Mouse (Mus musculus) CH12.LX (cell line): Measurements from ENCODE around the gene Wnk2. TPM values are rescaled to one million over a fixed set of nuclear protein-coding genes. Genes with fewer than 3 reads are reported as not detected.

ENCODE experiments used
- DNase-seq: peaks from one replicate; pipeline ENCODE4 v3.0.0-alpha.2; 2013; ENCODE audit errors: extremely low read depth
- H3K27ac ChIP-seq: 2 replicates; pipeline ENCODE4 v1.5.1; 2012; ENCODE audit warnings: low read depth, mild to moderate bottlenecking, control low read depth, moderate library complexity; ENCODE audit not compliant: insufficient read depth
- H3K27me3 ChIP-seq: replicated peaks from 2 replicates; pipeline ENCODE3; 2012; ENCODE audit warnings: inconsistent platforms
- H3K36me3 ChIP-seq, 2 experiments: replicated peaks in 1 of 2; 2 replicates each; pipeline versions ENCODE3 to v1.6.1; 2012; ENCODE audit warnings: inconsistent platforms in 1 of 2, low read length in 1 of 2, mild to moderate bottlenecking in 1 of 2, mixed read lengths in 1 of 2, moderate library complexity in 1 of 2; ENCODE audit not compliant: control insufficient read depth in 1 of 2, insufficient read depth in 1 of 2
- H3K4me1 ChIP-seq, 2 experiments: 2 replicates each; pipeline ENCODE4 v1.6.1; 2012; ENCODE audit warnings: inconsistent platforms in 1 of 2, moderate library complexity in 1 of 2; ENCODE audit not compliant: insufficient read depth in 2 of 2, control insufficient read depth in 1 of 2
- H3K4me2 ChIP-seq: 2 replicates; pipeline ENCODE4 v1.6.1; 2012; ENCODE audit warnings: low read depth, mild to moderate bottlenecking, control low read depth; ENCODE audit not compliant: poor library complexity, insufficient read depth, severe bottlenecking
- H3K4me3 ChIP-seq, 3 experiments: fragments of 150-350 bp in 1 of 3; sonication (generic) in 1 of 3; replicated peaks in 1 of 3; 2 replicates each; pipeline versions ENCODE3 to v1.5.1; 2011 to 2012; ENCODE audit warnings: low read depth in 2 of 3, low read length in 2 of 3, mild to moderate bottlenecking in 2 of 3, moderate library complexity in 2 of 3, control low read depth in 1 of 3, improper control_type of control experiment in 1 of 3, inconsistent platforms in 1 of 3, mixed read lengths in 1 of 3; ENCODE audit not compliant: poor library complexity in 1 of 3
- H3K79me2 ChIP-seq: replicated peaks from 2 replicates; pipeline ENCODE4 v1.6.1; 2012; ENCODE audit warnings: mild to moderate bottlenecking, moderate library complexity; ENCODE audit not compliant: control insufficient read depth, poor library complexity, insufficient read depth, severe bottlenecking; ENCODE audit errors: extremely low read depth
- H3K9ac ChIP-seq: 2 replicates; pipeline ENCODE4 v1.6.1; 2012; ENCODE audit warnings: low read depth, mild to moderate bottlenecking, control low read depth, moderate library complexity; ENCODE audit not compliant: insufficient read depth
- H3K9me3 ChIP-seq: replicated peaks from 2 replicates; pipeline ENCODE3; 2012; ENCODE audit warnings: low read length, inconsistent platforms, mixed read lengths
- CHD1 ChIP-seq: IDR thresholded peaks from 2 replicates; pipeline ENCODE4 v1.6.1; 2012; ENCODE audit warnings: low read depth, low read length, improper control_type of control experiment, inconsistent platforms
- ELF1 ChIP-seq: IDR thresholded peaks from 2 replicates; pipeline ENCODE4 v1.6.1; 2014; ENCODE audit warnings: low read depth, mild to moderate bottlenecking, inconsistent platforms, low read length, improper control_type of control experiment
- EP300 ChIP-seq: IDR thresholded peaks from 2 replicates; pipeline ENCODE4 v1.6.1; 2011; ENCODE audit warnings: low read length, improper control_type of control experiment
- ETS1 ChIP-seq: conservative IDR thresholded peaks from 2 replicates; pipeline ENCODE4 v1.6.1; 2012; ENCODE audit warnings: low read depth, mild to moderate bottlenecking, inconsistent platforms, low read length, improper control_type of control experiment, moderate library complexity
- HCFC1 ChIP-seq: IDR thresholded peaks from 2 replicates; pipeline ENCODE4 v1.6.1; 2012; ENCODE audit warnings: low read depth, mild to moderate bottlenecking, inconsistent platforms, low read length, improper control_type of control experiment
- IRF4 ChIP-seq: IDR thresholded peaks from 2 replicates; pipeline ENCODE4 v1.6.1; 2014; ENCODE audit warnings: low read depth, mild to moderate bottlenecking, inconsistent platforms, low read length, improper control_type of control experiment
- KAT2A ChIP-seq: IDR thresholded peaks from 2 replicates; pipeline ENCODE4 v1.6.1; 2012; ENCODE audit warnings: low read length, improper control_type of control experiment, inconsistent platforms; ENCODE audit not compliant: insufficient replicate concordance
- MAX ChIP-seq: IDR thresholded peaks from 2 replicates; pipeline ENCODE4 v1.6.1; 2011; ENCODE audit warnings: low read length, improper control_type of control experiment
- MAZ ChIP-seq: IDR thresholded peaks from 2 replicates; pipeline ENCODE4 v1.6.1; 2012; ENCODE audit warnings: low read depth, mild to moderate bottlenecking, inconsistent platforms, low read length, improper control_type of control experiment, moderate library complexity
- MXI1 ChIP-seq: IDR thresholded peaks from 2 replicates; pipeline ENCODE4 v1.6.1; 2011; ENCODE audit warnings: mild to moderate bottlenecking, low read depth, low read length, improper control_type of control experiment
- MYC ChIP-seq: IDR thresholded peaks from 2 replicates; pipeline ENCODE4 v1.6.1; 2011; ENCODE audit warnings: low read depth, mild to moderate bottlenecking, improper control_type of control experiment, low read length
- NELFE ChIP-seq: IDR thresholded peaks from 2 replicates; pipeline ENCODE4 v1.6.1; 2011; ENCODE audit warnings: low read depth, low read length, improper control_type of control experiment
- PAX5 ChIP-seq: IDR thresholded peaks from 2 replicates; pipeline ENCODE4 v1.6.1; 2012; ENCODE audit warnings: low read length, inconsistent platforms, mixed read lengths
- POLR2A ChIP-seq: IDR thresholded peaks from 2 replicates; pipeline ENCODE4 v1.6.1; 2011; ENCODE audit warnings: low read depth, mild to moderate bottlenecking, improper control_type of control experiment, low read length
- POLR2AphosphoS2 ChIP-seq: IDR thresholded peaks from 2 replicates; pipeline ENCODE4 v1.6.1; 2011; ENCODE audit warnings: low read depth, low read length, improper control_type of control experiment
- RCOR1 ChIP-seq: conservative IDR thresholded peaks from 2 replicates; pipeline ENCODE4 v1.6.1; 2012; ENCODE audit warnings: low read depth, mild to moderate bottlenecking, inconsistent platforms, low read length, improper control_type of control experiment
- SIN3A ChIP-seq: IDR thresholded peaks from 2 replicates; pipeline ENCODE4 v1.6.1; 2012; ENCODE audit warnings: low read length, improper control_type of control experiment, inconsistent platforms
- SMC3 ChIP-seq: IDR thresholded peaks from 2 replicates; pipeline ENCODE4 v1.6.1; 2011; ENCODE audit warnings: low read depth, low read length, improper control_type of control experiment
- USF2 ChIP-seq: conservative IDR thresholded peaks from 2 replicates; pipeline ENCODE4 v1.6.1; 2011; ENCODE audit warnings: low read depth, low read length, improper control_type of control experiment
- ZC3H11A ChIP-seq: IDR thresholded peaks from 2 replicates; pipeline ENCODE4 v1.6.1; 2012; ENCODE audit warnings: low read depth, mild to moderate bottlenecking, inconsistent platforms, low read length, improper control_type of control experiment
- ZKSCAN1 ChIP-seq: IDR thresholded peaks from 2 replicates; pipeline ENCODE4 v1.6.1; 2012; ENCODE audit warnings: low read depth, inconsistent platforms, low read length, improper control_type of control experiment, borderline replicate concordance
- ZNF384 ChIP-seq: IDR thresholded peaks from 2 replicates; pipeline ENCODE4 v1.6.1; 2012; ENCODE audit warnings: low read depth, low read length, improper control_type of control experiment, inconsistent platforms
- dilution Hi-C: fragments of 300-500 bp; cut with MboI; formaldehyde crosslinking; loops from 2 replicates; pipeline ENCODE4 v1.14.3; 2020; ENCODE audit warnings: low sequenced_read_pairs; ENCODE audit not compliant: extremely low pct_unique_long_range_greater_than_20kb, extremely low pct_ligation_motif_present
- in situ Hi-C: fragments of 300-500 bp; cut with MboI; formaldehyde crosslinking; loops from 3 replicates; pipeline ENCODE4 v1.14.3; 2019; ENCODE audit warnings: low sequenced_read_pairs, low pct_ligation_motif_present, low pct_unique_long_range_greater_than_20kb, mixed read lengths
- polyA plus RNA-seq: library from polyadenylated mRNA; unstranded; fragments of >175 nt; gene quantifications from 2 replicates; pipeline ENCODE4 v1.2.1, GENCODE M21; 2012; ENCODE audit warnings: low read depth; ENCODE audit not compliant: insufficient read length
- total RNA-seq, 2 experiments: library from RNA; depleted of rRNA; stranded (reverse); fragments of 300-350 nt in 1 of 2; fragments of >200 nt in 1 of 2; gene quantifications; 2 replicates each; pipeline ENCODE4 v1.2.3; 2012 to 2014

Wnk2 gene
- total and polyA plus RNA-seq, 3 experiments = 0.04 TPM; not detected in 2

DNA sequence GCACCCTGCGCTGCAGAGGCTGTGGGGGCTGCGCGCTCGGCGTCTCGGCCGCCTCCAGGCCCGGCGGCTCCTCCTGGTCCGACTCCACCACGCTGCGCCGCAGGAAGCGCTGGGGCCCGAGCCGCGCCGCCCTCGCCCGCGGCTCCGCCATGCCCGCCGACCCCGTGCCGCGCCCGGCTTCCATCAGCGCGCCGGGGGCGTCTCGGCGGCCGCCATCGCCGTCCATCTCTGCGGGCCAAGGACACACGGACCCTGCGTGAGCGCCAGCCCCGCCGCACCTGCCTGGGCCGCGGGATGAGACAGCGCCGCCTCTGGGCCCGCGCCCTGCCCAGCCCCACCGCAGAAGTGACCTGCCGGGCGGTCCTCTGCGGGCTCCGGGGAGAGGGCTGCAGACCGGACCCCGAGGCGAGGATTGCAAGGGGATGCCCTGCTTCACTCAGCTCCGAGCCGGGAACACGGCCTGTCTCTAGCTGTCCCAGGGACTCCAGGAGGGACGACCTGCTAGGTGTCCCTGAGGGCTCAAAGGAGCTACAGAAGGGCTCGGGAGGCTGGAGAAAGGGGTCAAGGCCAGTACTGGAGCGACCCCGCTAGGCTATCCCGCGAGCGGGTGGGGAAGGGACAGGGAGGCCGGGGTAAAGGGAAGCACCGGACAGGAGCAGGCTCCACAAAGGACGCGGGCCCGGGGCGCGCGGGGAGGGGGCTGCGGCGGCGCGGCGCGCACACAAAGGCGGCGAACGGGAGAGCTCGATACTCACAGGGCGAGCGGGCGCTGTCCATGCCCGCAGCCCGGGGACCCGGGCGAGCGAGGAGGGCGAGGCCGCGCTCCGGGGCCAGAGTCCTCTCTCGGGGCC, 582 bp downstream of the Wnk2 start:
- H3K27me3 ChIP-seq = peaks cover 4% of the 10 kb centered on the region
- TF ChIP-seq USF2 = no peak
- TF ChIP-seq MAX = no peak
- TF ChIP-seq MAZ = no peak
- no peak for TF ChIP-seq ELF1
- TF ChIP-seq POLR2AphosphoS2 = no peak
- TF ChIP-seq HCFC1 = no peak
- TF ChIP-seq ZNF384 = no peak
- TF ChIP-seq CHD1 = no peak
- no peak for TF ChIP-seq ETS1
- TF ChIP-seq MYC = no peak
- TF ChIP-seq EP300 = no peak
- no peak for TF ChIP-seq ZC3H11A
- TF ChIP-seq ZKSCAN1 = no peak
- no peak for TF ChIP-seq NELFE
- no peak for TF ChIP-seq IRF4
- no peak for TF ChIP-seq POLR2A
- TF ChIP-seq, all 38 proteins: peak for 0

GRCm38 (mm10) chr13:49146698-49147006, 1.2 kb downstream of the Wnk2 start:
- H3K4me3 ChIP-seq = no peak overlapping the region
- in situ Hi-C loops (no loop called here), dilution Hi-C loops (no loop called here)
- no peak overlapping the region for H3K27ac ChIP-seq
- peaks cover 0 to 5% of the 10 kb centered on the region in 2 experiments; a peak in 1 of 4 replicates for H3K4me1 ChIP-seq
- DNase-seq = no peak
- TF ChIP-seq SMC3 (no peak), MYC (no peak), ZNF384 (no peak), KAT2A (no peak), ETS1 (no peak), NELFE (no peak), RCOR1 (no peak), SIN3A (no peak), USF2 (no peak), MXI1 (no peak), ZC3H11A (no peak), MAX (no peak), PAX5 (no peak)
- H3K4me2 ChIP-seq = no peak overlapping the region
- H3K9me3 ChIP-seq = peaks cover 7% of the 10 kb centered on the region
- peaks cover 4% of the 10 kb centered on the region for H3K27me3 ChIP-seq
- H3K36me3 ChIP-seq = no peaks in the 10 kb centered on the region
- H3K9ac ChIP-seq = no peak overlapping the region
- H3K79me2 ChIP-seq = no peaks in the 10 kb centered on the region

More for the DNA sequence above, 582 bp downstream of the Wnk2 start:
- no peak overlapping the region for H3K27ac ChIP-seq
- H3K4me3 ChIP-seq = peak overlapping the region in 1 of 3 experiments; percentile 35
- dilution Hi-C loops (no loop called here), in situ Hi-C loops (no loop called here)
- no peak overlapping the region for H3K9ac ChIP-seq
- no peaks in the 10 kb centered on the region for H3K79me2 ChIP-seq
- peaks cover 0 to 5% of the 10 kb centered on the region in 2 experiments; a peak in 1 of 4 replicates for H3K4me1 ChIP-seq
- peak overlapping the region; percentile 44 for H3K4me2 ChIP-seq
- no peak for DNase-seq
- peaks cover 7% of the 10 kb centered on the region for H3K9me3 ChIP-seq
- H3K36me3 ChIP-seq = no peaks in the 10 kb centered on the region
